Mouse (Mus musculus): ENCODE measurements around the gene Npl.
"Not testable (repeated sequence)": the region's sequence is repeated elsewhere in the genome, so short reads cannot be mapped to it uniquely, and the experiment has no call there.

GRCm38 (mm10) chr1:153509569-153509968 lies 40.3 kb downstream of the Npl start:
- not testable (repeated sequence) for TF ChIP-seq POLR2A (IDR thresholded peaks at IDR 0.05; ENCODE audit: borderline replicate concordance, low read depth, low read length); CTCF (IDR thresholded peaks at IDR 0.05; ENCODE audit: low read depth, low read length)

Data from bone marrow macrophage, adult 2 months (primary cell).